19 mouse cellular contexts compared by ENCODE assay signal in genomic region chr1:163517966-163518365, GRCm38 (mm10).
"Had no signal": no experiment of that assay in that cellular context is flagged by ENCODE, and none has a peak within 500 bp of the region (broad histone marks: within the 10 kb centered on the region; RNA-seq: fewer than 3 reads in every experiment).

No protein-coding gene starts in this region.

- H3K9ac ChIP-seq: kidney, embryonic 15.5 days; liver, embryonic 13.5 days; midbrain, embryonic 12.5 days; midbrain, embryonic 15.5 days; neural tube, embryonic 13.5 days had no signal

- H3K4me3 ChIP-seq: kidney, embryonic 15.5 days; left cerebral cortex, adult 2 months; liver, embryonic 13.5 days; midbrain, embryonic 12.5 days; midbrain, embryonic 15.5 days; neural tube, embryonic 13.5 days had no signal

- H3K4me1 ChIP-seq: kidney, embryonic 15.5 days; liver, embryonic 13.5 days; midbrain, embryonic 12.5 days; midbrain, embryonic 15.5 days; neural tube, embryonic 13.5 days had no signal

- ATAC-seq: lung, postnatal 0 days; midbrain, embryonic 15.5 days had no signal

- H3K27me3 ChIP-seq: kidney, embryonic 15.5 days; liver, embryonic 13.5 days; midbrain, embryonic 12.5 days; midbrain, embryonic 15.5 days; neural tube, embryonic 13.5 days had no signal

- DNase-seq: kidney, adult 11 months; kidney, adult 8-10 months; kidney, postnatal 10 days; kidney, postnatal 36 days; layer of hippocampus, postnatal 36 days; liver, embryonic 13.5 days; lung, adult 2 months; retina, postnatal 1 day; right cerebral cortex, postnatal 25 days; thymus, adult 2 months; thymus, postnatal 14 days; thymus, postnatal 4 days had no signal

- H3K27ac ChIP-seq: kidney, embryonic 15.5 days; left cerebral cortex, adult 2 months; liver, embryonic 13.5 days; macrophage; midbrain, embryonic 12.5 days; midbrain, embryonic 15.5 days; neural tube, embryonic 13.5 days had no signal

- H3K36me3 ChIP-seq: kidney, embryonic 15.5 days; liver, embryonic 13.5 days; midbrain, embryonic 12.5 days; midbrain, embryonic 15.5 days; neural tube, embryonic 13.5 days had no signal
